Mouse (Mus musculus) frontal cortex, postnatal 36 days (tissue): ENCODE measurements around the gene Gch1.

Experiments
- DNase-seq, 2 experiments: peaks; one replicate each; pipeline ENCODE4 v3.0.0; 2022; ENCODE audit warnings: low spot score in 2 of 2

Gene Gch1

DNA sequence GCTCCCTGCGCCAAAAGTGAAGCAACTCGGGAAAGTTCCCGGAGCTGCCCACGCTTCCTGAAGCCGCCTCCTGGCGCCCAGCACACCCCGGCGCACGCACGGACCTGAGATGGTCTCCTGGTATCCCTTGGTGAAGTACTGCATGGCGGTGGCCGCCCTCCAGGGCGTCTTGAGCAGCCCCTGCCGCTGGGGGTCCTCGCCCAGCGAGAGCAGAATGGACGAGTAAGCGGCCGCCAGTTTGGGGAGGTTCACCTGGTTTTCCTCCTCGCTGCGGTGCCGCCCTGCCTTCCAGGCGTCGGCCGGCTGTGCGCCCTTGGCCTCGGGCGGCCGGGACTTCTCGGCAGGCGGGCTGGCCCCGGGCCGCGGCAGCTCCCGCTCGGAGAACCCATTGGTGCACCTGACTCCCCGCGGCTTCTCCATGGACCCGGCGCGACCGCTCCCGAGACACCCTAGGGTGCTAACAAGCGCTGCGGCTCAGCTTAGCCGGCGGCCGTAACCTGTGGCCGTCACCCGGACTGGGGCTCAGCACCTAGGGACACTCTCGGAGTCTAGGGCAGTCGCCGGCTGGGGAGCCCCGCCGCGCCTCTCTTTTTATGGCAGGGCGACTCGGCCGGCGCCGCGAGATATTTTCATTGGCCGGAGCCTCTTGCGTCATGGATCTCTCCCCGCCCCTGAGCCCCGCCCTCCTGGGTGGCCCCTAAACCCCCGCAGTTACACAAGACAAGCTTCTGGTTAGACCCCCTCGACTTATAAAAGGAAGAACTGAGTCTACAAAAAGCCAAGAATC lies at the start of gene Gch1:
Gene Gch1 (minus strand): TSS at position 566 of the 787 bp plus-strand sequence.
- DNase-seq = peak; percentile 59 to 65

DNA sequence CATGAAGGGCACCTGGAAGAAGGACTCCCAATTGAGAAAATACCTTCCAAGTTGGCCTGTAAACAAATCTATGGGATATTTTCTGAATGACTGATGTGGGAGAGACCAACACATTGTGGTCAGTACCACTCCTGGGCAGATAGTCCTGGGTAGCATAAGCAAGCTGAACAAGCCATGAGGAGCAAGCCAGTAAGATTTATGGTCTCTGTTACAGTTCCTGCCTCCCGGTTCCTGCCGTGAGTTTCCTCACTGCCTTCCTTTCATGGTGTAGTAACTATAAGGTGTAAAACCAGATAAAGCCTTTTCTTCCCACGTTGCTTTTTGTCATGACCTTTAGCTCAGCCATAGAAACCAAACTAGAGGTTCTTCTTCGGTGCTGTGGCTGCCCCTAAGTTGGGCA lies 48.1 kb upstream of the Gch1 start:
- DNase-seq = no peak

DNA sequence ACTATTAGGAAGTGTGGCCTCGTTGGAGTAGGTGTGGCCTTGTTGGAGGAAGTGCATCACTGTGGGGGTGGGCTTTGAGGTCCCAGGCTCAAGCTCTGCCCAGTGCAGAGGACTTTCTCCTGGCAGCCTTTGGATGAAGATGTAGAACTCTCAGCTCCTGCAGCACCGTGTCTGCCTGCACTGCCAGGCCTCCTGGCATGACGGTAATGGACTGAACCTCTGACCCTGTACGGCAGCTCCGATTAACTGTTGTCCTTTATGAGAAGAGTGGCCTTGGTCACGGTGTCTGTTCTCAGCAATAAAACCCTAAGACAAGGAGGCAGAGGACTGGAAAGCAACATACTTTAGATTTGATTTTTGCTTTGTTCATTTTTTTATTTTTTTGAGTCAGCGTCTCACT lies 47.3 kb upstream of the Gch1 start:
- DNase-seq = no peak

DNA sequence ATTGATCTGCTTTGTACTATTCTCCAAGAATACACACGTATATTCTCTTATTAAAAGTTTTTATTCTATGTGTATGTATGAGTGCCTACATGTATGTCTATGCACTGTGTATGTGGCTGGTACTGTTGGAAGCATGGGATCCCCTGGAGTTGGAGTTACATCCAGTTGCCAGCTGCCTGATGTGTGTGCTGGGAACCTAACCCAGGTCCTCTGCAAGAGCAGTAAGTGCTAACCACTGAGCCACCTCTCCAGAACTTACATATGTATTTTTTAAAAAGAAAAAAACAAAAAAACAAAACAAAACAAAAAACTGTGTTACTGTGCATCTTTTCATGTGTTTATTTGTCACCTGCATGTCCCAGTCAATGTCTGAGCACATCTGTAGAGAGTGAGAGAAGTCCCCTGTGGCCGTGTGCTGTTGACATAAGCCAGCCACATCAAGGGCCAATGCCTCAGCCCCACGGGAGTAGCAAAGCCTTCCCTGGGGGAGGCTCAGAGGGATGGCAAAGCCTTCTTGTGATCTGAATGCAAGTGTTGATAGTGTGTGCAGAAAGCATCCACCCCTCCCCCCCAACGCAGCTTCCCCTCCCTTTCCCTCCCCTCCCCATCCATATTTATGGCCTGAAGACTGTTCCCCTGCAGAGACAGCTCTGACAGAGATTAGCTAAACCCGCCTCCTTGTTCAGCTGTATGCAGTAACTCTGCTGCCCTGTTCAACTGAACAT lies 45.5 kb upstream of the Gch1 start:
- no peak for DNase-seq

DNA sequence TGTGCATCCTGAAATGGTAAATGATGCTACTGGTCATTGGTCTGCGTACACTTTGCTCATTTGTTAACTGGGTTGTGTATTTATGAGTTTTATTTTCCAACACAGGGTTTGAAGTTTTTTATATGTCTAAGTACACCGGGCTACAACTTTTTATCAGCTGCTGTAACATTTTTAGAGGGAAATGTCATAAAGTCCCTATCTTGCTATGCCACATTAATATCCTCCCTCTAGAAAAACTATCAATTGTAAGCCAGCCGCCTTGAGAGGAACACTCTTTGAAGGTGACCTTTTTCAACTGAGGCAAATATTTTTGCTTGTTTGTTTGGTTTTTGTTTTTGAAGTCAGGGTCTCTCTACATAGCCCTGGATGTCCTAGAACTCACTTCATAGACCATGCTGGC lies 44.8 kb upstream of the Gch1 start:
- no peak for DNase-seq

DNA sequence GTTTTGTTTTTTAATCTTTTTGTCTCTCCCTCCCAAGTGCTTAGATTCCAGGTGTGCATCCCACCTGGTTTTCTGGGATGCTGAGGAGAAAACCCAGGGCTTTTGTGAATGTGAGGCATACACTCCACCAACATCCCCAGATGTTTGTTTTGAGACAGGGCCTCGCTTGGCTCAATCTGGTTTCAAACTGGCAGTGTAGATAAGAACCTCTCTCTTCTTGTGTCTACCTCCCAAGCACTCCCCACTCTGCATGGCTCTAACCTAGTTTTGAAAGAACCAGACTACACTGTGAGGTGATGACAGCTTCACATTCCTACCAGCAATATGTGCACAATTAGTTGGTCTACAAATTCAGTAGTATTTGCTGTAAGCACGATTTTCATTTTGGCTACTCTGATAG lies 44.4 kb upstream of the Gch1 start:
- DNase-seq = no peak

DNA sequence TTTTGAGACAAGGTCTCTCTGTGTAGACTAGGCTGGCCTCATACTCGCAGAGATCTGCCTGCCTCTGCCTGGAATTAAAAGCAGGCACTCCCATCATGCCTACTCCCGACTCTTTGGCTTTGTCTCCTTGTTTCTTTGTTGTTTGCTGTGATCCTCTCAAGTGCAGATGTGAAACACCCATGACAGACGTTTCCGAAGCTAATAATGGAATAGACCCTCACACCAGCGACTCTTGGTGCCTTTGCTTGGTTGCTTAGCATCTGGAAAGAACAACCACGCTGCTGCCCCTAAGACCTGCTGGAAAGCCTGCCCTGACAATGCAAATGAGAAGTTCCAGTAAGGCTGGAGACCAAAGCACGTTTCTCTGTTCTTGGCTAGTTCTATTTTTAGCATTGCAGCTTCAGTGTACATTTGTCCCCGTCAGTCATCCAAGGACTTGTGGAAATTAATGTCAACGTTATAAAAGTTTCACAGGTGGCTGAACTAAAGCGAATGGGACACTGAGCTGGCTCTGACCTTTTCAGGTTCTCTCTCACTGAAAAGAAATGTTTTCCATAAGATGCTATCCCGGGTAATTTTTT lies 40.7 kb upstream of the Gch1 start:
- DNase-seq = no peak

DNA sequence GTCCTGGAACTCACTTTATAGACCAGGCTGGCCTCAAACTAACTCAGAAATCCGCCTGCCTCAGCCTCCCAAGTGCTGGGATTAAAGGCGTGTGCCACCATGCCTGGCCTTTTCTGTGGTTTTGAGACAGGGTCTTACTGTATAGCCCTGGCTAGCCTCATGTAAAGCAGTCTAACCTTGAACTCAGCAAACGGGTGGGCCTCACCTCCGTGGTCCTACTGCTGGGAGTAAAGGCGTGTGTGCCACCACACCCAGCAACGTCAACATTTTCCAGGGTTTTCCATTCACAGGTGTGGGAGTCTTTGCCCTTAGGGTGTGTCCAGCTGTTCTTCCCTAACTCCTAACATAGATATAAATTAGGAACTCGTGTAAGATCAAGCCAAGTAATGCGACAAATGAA lies 36.7 kb upstream of the Gch1 start:
- no peak for DNase-seq

DNA sequence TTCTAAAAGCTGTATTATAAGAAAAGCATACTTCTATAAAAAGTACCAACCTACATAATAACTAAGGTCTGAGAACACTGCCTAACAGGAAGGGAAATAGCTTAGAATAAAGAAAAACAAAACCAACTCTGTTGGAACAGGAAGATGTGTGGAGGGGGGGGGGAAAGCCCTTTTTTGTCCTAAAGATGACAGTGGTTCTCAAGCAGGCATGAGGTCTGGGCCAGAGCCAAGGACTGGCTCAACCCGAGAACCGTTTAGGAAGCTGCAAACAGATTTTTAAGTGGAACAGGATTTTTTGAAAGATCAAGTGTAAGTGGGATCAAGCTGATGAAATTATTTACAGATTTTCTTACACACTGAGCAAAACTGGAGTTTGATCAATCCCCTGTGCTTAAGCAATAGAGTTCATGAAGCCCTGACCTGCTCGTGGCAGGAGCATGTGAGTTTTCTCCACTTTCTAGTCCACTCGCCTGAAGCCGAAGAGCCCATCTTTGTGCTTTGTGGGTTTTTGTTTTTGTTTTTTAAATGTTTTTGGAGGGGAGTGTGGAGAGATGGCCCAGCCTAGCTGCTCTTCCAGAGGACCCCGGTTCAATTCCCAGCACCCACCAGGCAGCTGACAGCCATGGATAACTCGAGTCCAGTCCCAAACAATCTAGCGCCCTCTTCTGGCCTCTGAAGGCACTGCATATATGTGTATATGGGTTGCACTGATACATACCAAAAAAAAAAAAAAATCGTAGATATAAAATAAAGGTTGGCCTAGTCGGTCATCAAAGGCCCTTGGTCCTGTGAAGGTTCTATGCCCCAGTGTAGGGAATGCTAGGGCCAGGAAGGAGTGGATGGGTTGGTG lies 35.5 kb upstream of the Gch1 start:
- DNase-seq = no peak

DNA sequence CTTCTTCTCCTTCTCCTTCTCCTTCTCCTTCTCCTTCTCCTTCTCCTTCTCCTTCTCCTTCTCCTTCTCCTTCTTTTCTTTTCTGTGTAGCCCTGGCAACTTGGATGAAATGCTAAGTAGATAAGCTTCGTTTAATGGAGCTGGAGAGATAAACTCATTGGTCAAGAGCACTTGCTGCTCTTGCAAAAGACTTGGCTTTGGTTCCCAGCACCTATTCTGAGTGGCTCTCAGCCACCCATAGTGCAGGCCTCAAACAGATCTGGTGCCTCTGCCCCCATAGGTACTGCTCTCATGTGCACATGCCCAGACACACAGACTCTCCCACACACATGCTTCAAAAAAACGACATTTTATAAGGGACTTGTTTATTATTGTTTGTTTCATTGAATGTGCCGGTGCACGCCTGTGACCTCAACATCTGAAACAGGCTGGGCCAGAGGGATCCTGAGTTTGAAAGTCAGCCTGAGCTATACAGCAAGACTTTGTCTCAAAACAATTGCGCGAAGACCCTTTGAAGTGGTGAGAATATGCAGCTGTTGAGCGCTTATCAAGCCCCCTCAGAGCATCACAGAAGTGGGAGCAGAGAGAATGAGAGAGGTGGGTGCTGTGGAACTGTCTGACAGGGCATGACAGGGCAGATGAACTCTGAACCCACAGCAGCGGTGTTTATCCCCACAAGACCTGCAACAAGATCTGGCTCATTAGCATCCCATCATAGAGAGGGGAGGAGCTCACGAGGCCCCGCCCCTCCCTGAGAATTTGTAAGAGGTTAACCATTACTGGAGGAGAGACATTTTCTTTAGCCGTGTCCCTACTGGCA lies 33.6 kb upstream of the Gch1 start:
- DNase-seq = no peak

DNA sequence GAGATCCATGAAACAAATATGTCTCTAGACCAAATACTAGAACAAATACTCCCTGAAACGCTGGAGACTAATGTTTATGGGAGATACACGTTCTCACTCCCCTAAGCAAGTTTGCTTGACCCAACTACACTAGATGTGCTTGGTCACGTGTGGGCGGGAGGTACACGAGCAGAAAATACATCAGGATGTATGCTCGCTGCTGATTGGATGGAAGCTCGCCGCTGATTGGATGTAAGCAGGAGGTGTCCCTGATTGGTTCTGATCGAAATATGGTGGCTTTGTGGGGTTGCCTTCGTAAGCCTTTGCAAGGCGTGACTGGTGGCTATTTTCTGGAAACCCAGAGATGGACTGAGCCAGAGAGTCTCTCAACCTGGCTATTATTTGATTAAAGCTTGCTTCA lies 32.4 kb upstream of the Gch1 start:
- DNase-seq = no peak

DNA sequence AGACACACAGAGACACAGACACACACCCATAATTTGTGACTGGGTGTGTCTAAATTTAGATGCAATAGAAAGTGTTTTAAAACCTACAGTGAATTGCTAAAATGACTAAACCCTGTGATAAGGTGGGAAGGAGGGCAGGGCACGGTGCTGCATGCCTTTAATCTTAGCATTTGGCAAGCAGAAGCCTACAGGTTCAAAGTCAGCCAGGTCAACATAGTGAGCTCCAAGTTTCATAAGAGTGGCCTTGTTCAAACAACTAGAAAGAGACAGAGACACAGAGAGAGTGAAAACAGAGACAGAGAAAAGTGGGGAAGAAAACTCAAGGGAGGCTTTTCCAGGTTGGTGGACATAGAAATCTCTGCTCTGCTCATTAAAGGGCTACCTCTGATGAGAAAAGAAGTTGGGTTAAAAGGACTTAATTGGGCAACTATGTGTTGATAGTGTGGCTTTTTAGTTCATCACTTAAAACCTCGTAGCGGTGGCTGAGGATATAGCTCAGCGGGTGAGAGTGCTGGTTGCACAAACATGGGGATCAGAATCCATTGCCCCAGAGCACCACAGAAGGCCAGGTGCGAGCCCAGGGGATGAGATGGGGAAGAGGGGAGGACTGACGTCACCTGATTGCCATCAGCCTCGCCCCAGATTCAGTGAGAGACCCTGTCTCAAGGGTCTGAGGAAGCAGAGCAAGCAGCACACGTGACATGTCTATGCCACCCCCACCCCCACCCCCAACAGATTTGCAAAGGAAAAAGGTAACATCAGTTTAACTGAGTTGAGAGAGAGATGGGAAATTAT lies 31.2 kb upstream of the Gch1 start:
- DNase-seq = no peak

DNA sequence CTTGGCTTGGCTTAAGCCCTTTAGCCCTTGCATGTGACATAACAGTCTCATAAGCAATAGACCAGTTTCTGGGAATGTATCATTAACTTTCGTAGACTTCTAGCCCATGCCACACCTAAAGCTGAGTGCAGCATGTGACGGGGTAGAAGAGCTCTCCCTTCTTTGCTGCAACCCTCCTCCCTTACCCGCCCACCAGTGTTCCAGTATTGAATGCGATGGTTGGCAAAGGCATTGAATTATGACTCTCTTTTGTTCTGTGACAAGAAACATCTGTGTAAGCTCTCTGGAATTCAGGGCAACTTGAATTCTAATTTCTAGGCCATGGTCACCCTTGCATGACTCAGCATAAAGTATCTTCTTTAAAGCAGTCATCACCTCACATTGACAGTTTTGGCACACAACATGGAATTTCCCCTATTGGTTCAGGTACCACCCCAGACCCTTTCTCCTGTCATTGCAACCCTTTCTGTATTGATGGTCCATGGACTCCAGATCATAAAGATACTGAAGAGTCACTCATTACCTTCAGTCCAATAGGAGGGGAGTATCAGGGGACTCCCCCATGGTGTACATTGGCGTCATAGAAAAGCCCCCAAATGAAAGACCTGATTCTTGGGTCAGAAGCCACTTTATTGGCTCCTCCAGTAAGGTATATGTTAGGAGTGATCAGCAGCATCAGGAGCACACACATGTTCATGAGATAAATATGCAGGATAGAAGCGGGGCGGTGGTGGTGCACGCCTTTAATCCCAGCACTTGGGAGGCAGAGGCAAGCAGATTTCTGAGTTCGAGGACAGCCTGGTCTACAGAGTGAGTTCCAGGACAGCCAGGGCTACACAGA lies 29.8 kb upstream of the Gch1 start:
- DNase-seq = no peak

DNA sequence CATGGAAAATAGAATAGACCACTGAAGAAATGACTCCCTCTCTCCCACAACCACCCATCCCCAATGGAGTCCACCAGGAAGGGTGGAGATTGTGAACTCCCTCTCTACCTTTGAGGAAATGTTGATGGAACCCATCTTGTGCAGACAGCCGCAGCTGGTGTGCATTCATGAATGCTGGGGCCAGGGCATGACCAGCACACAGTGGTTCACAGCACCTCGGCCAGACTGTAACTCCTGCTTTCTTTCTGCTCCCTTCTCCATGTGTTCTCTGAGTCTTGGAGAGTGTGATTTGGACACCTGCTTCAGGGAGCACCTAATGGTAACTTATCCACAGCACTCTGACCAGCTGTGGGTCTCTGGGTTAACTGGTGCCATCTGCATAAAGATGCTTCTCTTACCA lies 27.3 kb upstream of the Gch1 start:
- DNase-seq = no peak

DNA sequence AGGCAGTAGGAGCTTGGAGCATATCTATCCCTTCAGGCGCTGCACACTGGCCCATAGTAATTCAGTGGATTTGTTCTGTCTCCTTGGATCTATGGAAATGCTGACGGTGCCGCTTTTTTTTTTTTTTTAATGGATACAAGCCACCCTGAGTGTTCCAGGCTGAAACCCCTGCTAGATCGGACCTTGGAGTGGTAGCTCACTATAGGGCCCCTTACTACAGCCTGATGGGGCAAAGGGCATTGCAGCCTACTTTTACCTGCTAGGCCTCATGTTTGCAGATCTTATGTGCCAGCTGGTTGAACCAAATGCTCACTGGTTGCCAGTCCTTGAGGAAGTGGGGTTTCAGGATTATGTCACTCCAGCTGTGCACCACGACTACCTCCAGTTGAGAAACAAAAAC lies 25.2 kb upstream of the Gch1 start:
- DNase-seq = no peak

DNA sequence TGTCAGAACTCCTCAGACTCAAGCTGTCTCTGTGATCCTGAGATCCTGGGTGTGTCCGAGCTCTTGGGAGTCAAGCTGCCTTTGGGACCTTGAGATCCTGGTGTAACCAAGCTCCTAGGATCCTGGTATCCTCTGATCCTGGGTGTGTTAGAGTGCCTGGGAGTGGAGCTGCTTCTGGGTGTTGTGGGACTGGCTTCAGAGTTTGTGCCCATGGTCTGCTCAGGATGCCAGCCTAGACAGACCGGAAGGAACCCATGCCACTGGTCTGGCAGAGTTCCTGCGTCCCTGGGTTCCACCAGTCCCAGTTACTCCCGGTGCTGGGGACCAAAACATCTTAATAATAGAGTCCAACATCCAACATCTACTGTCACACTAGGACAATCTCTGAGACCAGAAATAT lies 24.1 kb upstream of the Gch1 start:
- no peak for DNase-seq

DNA sequence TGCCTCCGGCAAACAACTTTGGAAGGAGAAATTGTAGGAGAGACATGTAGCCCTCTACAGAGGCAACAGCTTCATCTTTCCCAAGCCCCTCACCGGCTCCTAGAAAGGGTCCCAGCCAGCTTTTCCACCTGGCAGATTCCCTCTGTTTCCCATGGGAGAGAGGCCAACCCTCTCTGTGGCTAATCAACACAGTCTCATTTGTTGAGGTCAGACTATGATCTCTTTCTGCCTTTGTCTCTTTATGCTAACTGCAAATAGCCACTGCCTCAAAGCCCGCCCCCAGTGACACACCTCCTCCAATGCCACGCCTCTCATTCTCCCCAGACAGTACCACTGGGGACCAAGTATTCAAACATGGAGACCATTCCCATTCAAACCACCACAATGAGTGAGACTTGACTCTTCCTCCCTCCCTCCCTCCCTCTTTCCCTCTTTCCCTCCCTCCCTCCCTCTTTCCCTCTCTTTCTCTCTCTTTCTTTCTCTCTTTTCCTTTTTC lies 20.5 kb upstream of the Gch1 start:
- no peak for DNase-seq

DNA sequence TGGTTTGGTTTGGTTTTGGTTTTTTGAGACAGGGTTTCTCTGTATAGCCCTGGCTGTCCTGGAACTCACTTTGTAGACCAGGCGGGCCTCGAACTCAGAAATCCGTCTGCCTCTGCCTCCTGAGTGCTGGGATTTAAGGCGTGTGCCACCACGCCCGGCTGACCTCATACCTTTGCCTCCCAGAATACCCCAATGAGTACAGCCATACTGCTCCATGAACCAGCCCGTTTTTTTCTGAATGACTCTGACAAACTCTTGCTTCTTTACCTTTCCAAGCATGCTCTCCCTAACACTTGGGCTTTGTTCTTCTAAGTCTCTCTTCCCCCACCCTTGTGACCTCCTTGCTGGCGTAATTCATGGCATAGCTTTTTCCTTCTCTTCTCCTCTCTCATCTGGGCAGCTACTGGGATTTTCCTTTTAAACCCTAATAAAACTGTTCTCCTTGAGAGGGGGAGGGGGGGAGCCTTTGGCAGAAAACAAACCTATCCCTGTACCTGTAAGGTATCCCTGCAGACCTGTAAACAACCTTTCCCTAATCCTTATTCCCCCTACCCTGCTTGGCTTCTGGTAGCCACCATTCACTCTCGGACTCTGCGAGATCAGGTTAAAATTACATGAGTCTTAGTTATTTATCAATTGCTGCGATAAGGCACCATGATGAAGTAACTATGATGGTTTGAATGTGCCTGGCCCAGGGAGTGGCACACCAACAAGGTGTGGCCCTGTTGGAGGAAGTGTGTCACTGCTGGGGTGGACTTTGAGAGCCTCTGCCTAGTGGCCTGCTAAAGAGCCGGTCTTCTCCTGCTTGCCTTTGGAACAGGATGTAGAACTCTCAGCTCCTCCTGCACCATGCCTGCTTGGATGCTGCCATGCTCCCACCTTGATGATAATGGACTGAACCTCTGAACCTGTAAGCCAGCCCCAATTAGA lies 19.6 kb upstream of the Gch1 start:
- no peak for DNase-seq
